Mouse (Mus musculus) MEL (cell line): ENCODE results near the gene St8sia6. TPM values are rescaled to one million over a fixed set of nuclear protein-coding genes. Genes with fewer than 3 reads are reported as not detected.

Experiments
- DNase-seq: peaks from one replicate; pipeline ENCODE4 v3.0.0; 2011; ENCODE audit warnings: low read depth, low spot score
- H3K27ac ChIP-seq: 2 replicates; pipeline ENCODE4 v1.5.1; 2012; ENCODE audit warnings: low read depth, mild to moderate bottlenecking, control low read depth, low read length, moderate library complexity; ENCODE audit not compliant: control insufficient read depth
- H3K27me3 ChIP-seq, 2 experiments: fragments of 150-350 bp in 1 of 2; sonication (generic) in 1 of 2; 2 replicates each; pipeline ENCODE4 v1.6.1; 2012; ENCODE audit warnings: low read length in 2 of 2, mild to moderate bottlenecking in 2 of 2, improper control_type of control experiment in 1 of 2, moderate library complexity in 1 of 2; ENCODE audit not compliant: insufficient read depth in 2 of 2, control insufficient read depth in 1 of 2
- H3K36me3 ChIP-seq, 2 experiments: 2 replicates each; pipeline ENCODE4 v1.6.1; 2012 to 2014; ENCODE audit warnings: low read length in 2 of 2, improper control_type of control experiment in 1 of 2, inconsistent platforms in 1 of 2, mild to moderate bottlenecking in 1 of 2; ENCODE audit not compliant: insufficient read depth in 2 of 2, control insufficient read depth in 1 of 2
- H3K4me1 ChIP-seq, 2 experiments: fragments of 150-350 bp in 1 of 2; sonication (generic) in 1 of 2; 2 replicates each; pipeline ENCODE4 v1.6.1; 2012; ENCODE audit warnings: low read length in 2 of 2, improper control_type of control experiment in 1 of 2, mild to moderate bottlenecking in 1 of 2; ENCODE audit not compliant: insufficient read depth in 2 of 2, control insufficient read depth in 1 of 2
- H3K4me3 ChIP-seq, 2 experiments: fragments of 150-350 bp in 1 of 2; sonication (generic) in 1 of 2; 2 replicates each; pipeline ENCODE4 v1.5.1; 2012; ENCODE audit warnings: low read depth in 2 of 2, low read length in 2 of 2, mild to moderate bottlenecking in 2 of 2, moderate library complexity in 2 of 2, control low read depth in 1 of 2, improper control_type of control experiment in 1 of 2; ENCODE audit not compliant: control insufficient read depth in 1 of 2, insufficient read depth in 1 of 2
- H3K79me2 ChIP-seq: 2 replicates; pipeline ENCODE4 v1.6.1; 2012; ENCODE audit warnings: mild to moderate bottlenecking, low read length, moderate library complexity; ENCODE audit not compliant: control insufficient read depth, poor library complexity, insufficient read depth
- H3K9ac ChIP-seq: 2 replicates; pipeline ENCODE4 v1.6.1; 2012; ENCODE audit warnings: low read depth, mild to moderate bottlenecking, control low read depth, low read length, moderate library complexity; ENCODE audit not compliant: control insufficient read depth, poor library complexity, severe bottlenecking
- H3K9me3 ChIP-seq: fragments of 150-350 bp; sonication (generic); replicated peaks from 2 replicates; pipeline ENCODE4 v1.6.1; 2012; ENCODE audit warnings: mild to moderate bottlenecking, low read length, improper control_type of control experiment, moderate library complexity; ENCODE audit not compliant: insufficient read depth
- BHLHE40 ChIP-seq: IDR thresholded peaks from 2 replicates; pipeline ENCODE4 v1.6.1; 2012; ENCODE audit warnings: low read depth, mild to moderate bottlenecking, inconsistent platforms, low read length, improper control_type of control experiment, borderline replicate concordance
- CHD2 ChIP-seq: IDR thresholded peaks from 2 replicates; pipeline ENCODE4 v1.6.1; 2011; ENCODE audit warnings: low read length, improper control_type of control experiment
- CTCF ChIP-seq, 3 experiments: IDR thresholded peaks in 2 of 3; conservative IDR thresholded peaks in 1 of 3; 2 replicates each; pipeline ENCODE4 v1.5.1; 2011 to 2012; ENCODE audit warnings: low read length in 3 of 3, low read depth in 2 of 3, mild to moderate bottlenecking in 2 of 3, improper control_type of control experiment in 1 of 3, inconsistent platforms in 1 of 3, mixed read lengths in 1 of 3, moderate library complexity in 1 of 3; ENCODE audit not compliant: control insufficient read depth in 1 of 3, insufficient read depth in 1 of 3, poor library complexity in 1 of 3, severe bottlenecking in 1 of 3
- ELF1 ChIP-seq: IDR thresholded peaks from 2 replicates; pipeline ENCODE4 v1.6.1; 2014; ENCODE audit warnings: low read depth, mild to moderate bottlenecking, inconsistent platforms, low read length, improper control_type of control experiment, moderate library complexity
- HCFC1 ChIP-seq: IDR thresholded peaks from 2 replicates; pipeline ENCODE4 v1.6.1; 2012; ENCODE audit warnings: low read depth, mild to moderate bottlenecking, inconsistent platforms, low read length, improper control_type of control experiment, moderate library complexity
- KAT2A ChIP-seq: conservative IDR thresholded peaks from 2 replicates; pipeline ENCODE4 v1.6.1; 2012; ENCODE audit warnings: low read depth, low read length, improper control_type of control experiment, inconsistent platforms
- MAZ ChIP-seq: IDR thresholded peaks from 2 replicates; pipeline ENCODE4 v1.6.1; 2012; ENCODE audit warnings: low read depth, mild to moderate bottlenecking, inconsistent platforms, low read length, improper control_type of control experiment
- MXI1 ChIP-seq: IDR thresholded peaks from 2 replicates; pipeline ENCODE4 v1.6.1; 2011; ENCODE audit warnings: mild to moderate bottlenecking, low read depth, low read length, improper control_type of control experiment
- MYB ChIP-seq: IDR thresholded peaks from 2 replicates; pipeline ENCODE4 v1.6.1; 2011; ENCODE audit warnings: mild to moderate bottlenecking, low read depth, low read length, improper control_type of control experiment
- POLR2AphosphoS2 ChIP-seq: IDR thresholded peaks from 2 replicates; pipeline ENCODE4 v1.6.1; 2011; ENCODE audit warnings: low read length, improper control_type of control experiment
- RAD21 ChIP-seq: IDR thresholded peaks from 2 replicates; pipeline ENCODE4 v1.6.1; 2011; ENCODE audit warnings: mild to moderate bottlenecking, low read depth, low read length, improper control_type of control experiment
- RCOR1 ChIP-seq: IDR thresholded peaks from 2 replicates; pipeline ENCODE4 v1.6.1; 2012; ENCODE audit warnings: low read depth, mild to moderate bottlenecking, inconsistent platforms, low read length, improper control_type of control experiment
- SIN3A ChIP-seq: IDR thresholded peaks from 2 replicates; pipeline ENCODE4 v1.6.1; 2012; ENCODE audit warnings: low read length, improper control_type of control experiment, inconsistent platforms
- SMC3 ChIP-seq: IDR thresholded peaks from 2 replicates; pipeline ENCODE4 v1.6.1; 2011; ENCODE audit warnings: low read depth, low read length, improper control_type of control experiment
- TAL1 ChIP-seq: IDR thresholded peaks from 2 replicates; pipeline ENCODE4 v1.6.1; 2012; ENCODE audit warnings: mild to moderate bottlenecking, inconsistent platforms, low read length, moderate library complexity, mixed read lengths
- TBP ChIP-seq: IDR thresholded peaks from 2 replicates; pipeline ENCODE4 v1.8.0; 2011; ENCODE audit warnings: low read depth, low read length, improper control_type of control experiment
- TCF12 ChIP-seq: IDR thresholded peaks from 2 replicates; pipeline ENCODE4 v1.6.1; 2014; ENCODE audit warnings: low read depth, mild to moderate bottlenecking, inconsistent platforms, low read length, improper control_type of control experiment, moderate library complexity
- USF1 ChIP-seq: IDR thresholded peaks from 2 replicates; pipeline ENCODE4 v1.6.1; 2014; ENCODE audit warnings: low read depth, mild to moderate bottlenecking, inconsistent platforms, low read length, improper control_type of control experiment, moderate library complexity
- USF2 ChIP-seq, 2 experiments: IDR thresholded peaks; 2 replicates each; pipeline ENCODE4 v1.6.1; 2011 to 2012; ENCODE audit warnings: improper control_type of control experiment in 2 of 2, low read length in 2 of 2, borderline replicate concordance in 1 of 2, inconsistent platforms in 1 of 2, low read depth in 1 of 2, mild to moderate bottlenecking in 1 of 2; ENCODE audit not compliant: insufficient read depth in 1 of 2
- ZC3H11A ChIP-seq: IDR thresholded peaks from 2 replicates; pipeline ENCODE4 v1.6.1; 2012; ENCODE audit warnings: low read depth, mild to moderate bottlenecking, inconsistent platforms, low read length, improper control_type of control experiment
- polyA plus RNA-seq, 2 experiments: library from polyadenylated mRNA; stranded (reverse) in 1 of 2; unstranded in 1 of 2; fragments of >175 nt in 1 of 2; fragments of >200 nt in 1 of 2; gene quantifications; 2 replicates each; pipeline versions ENCODE4 v1.2.1 to v1.2.4; 2012; ENCODE audit warnings: low replicate concordance in 2 of 2, low read depth in 1 of 2; ENCODE audit not compliant: insufficient read length in 2 of 2, insufficient read depth in 1 of 2, missing spikeins in 1 of 2
- total RNA-seq: library from RNA; depleted of rRNA; stranded (reverse); fragments of 300-350 nt; gene quantifications from 2 replicates; pipeline ENCODE4 v1.2.3, GENCODE M21; 2012

Gene St8sia6
- total and polyA plus RNA-seq, 3 experiments, result not detected

- no peak overlapping the region for H3K4me3 ChIP-seq
- no peak for TF ChIP-seq KAT2A
- TF ChIP-seq RCOR1, result no peak
- no peak for TF ChIP-seq SIN3A
- no peak for TF ChIP-seq HCFC1
- no peak for TF ChIP-seq USF1
- no peak for TF ChIP-seq TCF12
- TF ChIP-seq USF2 (IDR thresholded peaks at IDR 0.05; ENCODE audit: borderline replicate concordance in 1 of 2, insufficient read depth in 1 of 2, low read depth in 1 of 2, low read length in 2 of 2), result no peak
- TF ChIP-seq BHLHE40, result no peak
- no peak for TF ChIP-seq MXI1
- no peak for TF ChIP-seq CHD2
- TF ChIP-seq TAL1, result no peak
- TF ChIP-seq CTCF (IDR thresholded peaks at IDR 0.05 in 2 of 3, conservative IDR thresholded peaks at IDR 0.05 in 1 of 3; ENCODE audit: control insufficient read depth in 1 of 3, insufficient read depth in 1 of 3, low read depth in 2 of 3, low read length in 3 of 3, poor library complexity in 1 of 3, severe bottlenecking in 1 of 3), result no peak
- no peak for TF ChIP-seq MAZ
- TF ChIP-seq POLR2AphosphoS2, result no peak
- H3K4me1 ChIP-seq, result no peaks in the 10 kb centered on the region
- no peaks in the 10 kb centered on the region for H3K36me3 ChIP-seq
- H3K79me2 ChIP-seq, result no peaks in the 10 kb centered on the region
- H3K27ac ChIP-seq, result no peak overlapping the region
- peaks cover 2 to 3% of the 10 kb centered on the region in 2 experiments; a peak in 3 of 4 replicates for H3K27me3 ChIP-seq
- H3K9me3 ChIP-seq, result no peaks in the 10 kb centered on the region
- no peak for DNase-seq
- H3K9ac ChIP-seq, result no peak overlapping the region
Measured at GRCm38 (mm10) chr2:13682488-13683204, 111.2 kb downstream of the St8sia6 start.

- no peak overlapping the region for H3K9ac ChIP-seq
- TF ChIP-seq CTCF (IDR thresholded peaks at IDR 0.05 in 2 of 3, conservative IDR thresholded peaks at IDR 0.05 in 1 of 3; ENCODE audit: control insufficient read depth in 1 of 3, insufficient read depth in 1 of 3, low read depth in 2 of 3, low read length in 3 of 3, poor library complexity in 1 of 3, severe bottlenecking in 1 of 3) (peak; percentile 81 to 90 (median 89)), USF1 (no peak), SMC3 (peak; percentile 95), RAD21 (peak; percentile 79), ELF1 (peak; percentile 49; the same call in 1 of the 2 replicates), TBP (no peak), MYB (no peak), ZC3H11A (peak; percentile 89)
Measured at GRCm38 (mm10) chr2:13672946-13673345, 120.9 kb downstream of the St8sia6 start.

More at GRCm38 (mm10) chr2:13672946-13673345, 120.9 kb downstream of the St8sia6 start:
- peaks cover 0 to 8% of the 10 kb centered on the region in 2 experiments; a peak in 3 of 4 replicates for H3K27me3 ChIP-seq
- H3K4me3 ChIP-seq, result peak overlapping the region; percentile 44 to 47; a peak in 3 of 4 replicates
- no peak overlapping the region for H3K27ac ChIP-seq
- H3K4me1 ChIP-seq, result no peaks in the 10 kb centered on the region
- no peaks in the 10 kb centered on the region for H3K79me2 ChIP-seq
- DNase-seq, result peak; percentile 62
- no peaks in the 10 kb centered on the region for H3K36me3 ChIP-seq
- H3K9me3 ChIP-seq, result no peaks in the 10 kb centered on the region
